Mouse (Mus musculus): ENCODE measurements at regions not wholly inside any gene's neighbourhood (a gene's known extent, or its start where the extent isn't known, plus 50 kb on each side); places are given as distances from the start of the nearest gene placed in this dataset.
"Not testable (repeated sequence)": the region's sequence is repeated elsewhere in the genome, so short reads cannot be mapped to it uniquely, and the experiment has no call there.

DNA sequence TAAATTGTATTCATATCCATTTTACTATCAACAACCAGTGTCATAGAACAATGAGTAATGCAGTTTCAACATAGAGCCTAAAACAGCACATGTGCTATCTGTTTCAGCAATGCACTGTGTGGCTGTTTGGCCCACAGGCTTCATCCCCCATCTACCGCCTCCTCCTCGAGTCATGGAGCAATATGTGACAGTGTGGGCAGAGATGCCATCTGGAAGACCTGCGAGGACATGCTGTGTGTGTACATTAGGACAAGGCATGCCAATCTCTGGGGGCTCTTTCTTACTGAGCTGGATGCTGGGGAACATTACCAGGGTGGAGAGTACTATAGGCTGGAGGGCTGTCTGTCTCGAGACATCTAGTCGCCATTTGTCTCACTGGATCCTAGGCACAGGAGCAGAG is 101.5 kb upstream of the Fam84a start:
- intact Hi-C loops (cut with DNase I), result no loop called here

DNA sequence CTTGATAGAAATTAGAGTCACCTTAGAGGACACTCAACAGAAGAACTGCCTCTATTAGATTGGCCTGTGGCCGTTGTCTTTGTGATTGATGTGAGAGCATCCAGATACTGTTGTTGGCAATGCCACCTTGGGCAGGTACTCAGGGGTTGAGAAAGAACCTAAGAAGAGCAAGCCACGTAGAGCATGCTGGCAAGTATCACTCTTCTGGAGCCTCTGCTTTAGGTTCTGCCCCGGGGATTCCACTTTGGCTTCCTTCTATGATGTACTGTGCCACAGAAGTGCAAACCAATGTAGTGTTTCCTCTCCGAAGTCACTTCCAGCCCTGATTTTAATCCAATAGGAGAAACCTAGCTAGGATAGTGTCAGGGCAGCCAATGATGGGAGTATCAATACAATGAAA is 98.3 kb upstream of the Fam84a start:
- intact Hi-C loops (cut with DNase I), result no loop called here

DNA sequence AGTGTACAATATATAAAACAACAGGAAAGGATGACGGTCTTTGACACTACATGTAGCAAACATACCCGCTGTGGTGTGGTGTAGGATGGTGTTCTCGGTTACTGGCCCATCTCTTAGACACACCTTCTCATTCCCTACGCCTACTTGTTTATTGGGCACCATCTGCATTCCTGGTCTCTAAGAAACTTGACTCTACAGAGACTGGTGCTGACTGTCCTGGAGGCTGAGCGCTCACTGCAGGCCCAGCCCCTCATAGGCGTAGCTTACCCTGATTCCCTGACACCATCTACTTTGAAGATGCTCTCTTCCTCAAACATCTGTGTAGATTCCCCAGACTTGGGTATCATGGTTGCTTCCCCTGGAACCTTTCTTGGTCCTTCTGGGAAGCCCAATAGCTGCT is 90.9 kb upstream of the Fam84a start:
- intact Hi-C loops (cut with DNase I), result not testable (repeated sequence)

DNA sequence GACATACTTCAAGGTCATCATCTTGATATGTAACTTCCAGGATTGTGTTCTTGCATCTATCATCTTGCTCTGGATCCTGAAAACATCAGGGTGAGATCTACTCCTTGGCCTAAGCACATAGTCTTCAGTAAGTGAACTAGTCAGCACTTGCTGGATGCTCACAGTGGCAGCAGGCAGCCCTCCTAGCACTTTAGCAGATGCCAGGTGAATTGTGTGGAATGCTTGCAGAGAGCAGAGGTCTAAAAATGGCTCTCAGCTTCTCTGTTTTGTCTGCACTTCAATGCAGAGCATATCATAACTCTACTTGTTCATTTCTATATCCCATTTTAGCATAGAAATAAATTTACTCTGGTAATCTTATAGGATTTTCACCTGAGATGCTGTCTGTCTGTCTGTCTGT is 85.8 kb upstream of the Fam84a start:
- intact Hi-C loops (cut with DNase I), result no loop called here

DNA sequence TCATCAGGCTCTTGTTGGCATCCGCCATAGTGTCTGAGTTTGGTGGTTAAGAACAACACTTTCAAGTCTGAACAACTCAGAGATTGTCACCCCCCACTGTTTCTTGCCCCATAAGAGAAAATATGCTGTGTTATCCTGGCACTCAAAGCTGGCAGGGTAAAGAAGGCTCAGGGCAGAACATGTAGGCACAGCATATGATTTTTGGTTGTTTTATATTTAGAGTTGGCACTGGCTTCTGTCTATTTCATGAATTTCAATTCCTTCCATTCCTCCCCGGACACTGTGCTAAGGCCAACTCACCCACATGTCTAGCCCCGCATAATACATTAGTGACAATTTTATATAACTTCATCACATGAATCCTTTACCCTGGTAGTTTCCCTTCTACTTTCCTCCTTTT is 83.5 kb upstream of the Fam84a start:
- intact Hi-C loops (cut with DNase I), result no loop called here

DNA sequence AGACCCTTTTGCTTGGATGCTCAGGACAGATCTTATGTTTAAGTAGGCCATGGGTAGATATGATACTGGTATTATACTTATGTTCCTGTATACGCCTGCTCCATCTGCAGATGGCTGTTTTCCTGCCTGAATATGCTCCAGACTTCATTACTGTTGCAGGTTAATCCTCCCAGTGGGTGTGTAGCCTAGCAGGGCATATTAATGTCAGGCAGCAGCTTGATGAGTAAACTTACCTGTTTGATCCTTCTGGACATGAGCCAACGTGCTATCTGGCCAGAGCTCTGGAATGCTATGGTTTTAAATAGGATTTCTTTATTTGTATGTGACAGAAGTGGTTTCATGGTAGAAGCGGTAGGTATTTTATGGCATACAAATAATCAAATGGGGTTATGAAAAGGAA is 60.8 kb upstream of the Fam84a start:
- intact Hi-C loops (cut with DNase I), result no loop called here

DNA sequence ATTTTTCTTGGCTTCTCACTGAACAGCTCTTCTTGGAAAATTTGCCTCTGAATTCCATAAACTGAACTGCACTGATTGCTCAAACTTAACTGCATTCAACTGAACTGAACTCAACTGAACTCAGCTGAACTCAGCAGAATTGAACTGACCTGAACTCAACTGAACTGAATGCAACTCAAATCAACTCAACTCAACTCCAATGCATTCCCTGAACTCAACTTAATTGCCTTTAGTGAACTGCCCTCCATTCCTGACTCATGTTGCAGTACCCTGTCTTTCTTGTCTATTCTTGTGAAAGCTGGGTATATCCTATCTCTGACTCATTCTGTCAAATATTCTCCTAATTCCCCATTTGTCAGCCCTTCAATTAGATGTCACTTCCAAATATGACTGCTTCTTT is 58.0 kb upstream of the Fam84a start:
- intact Hi-C loops (cut with DNase I), result no loop called here

DNA sequence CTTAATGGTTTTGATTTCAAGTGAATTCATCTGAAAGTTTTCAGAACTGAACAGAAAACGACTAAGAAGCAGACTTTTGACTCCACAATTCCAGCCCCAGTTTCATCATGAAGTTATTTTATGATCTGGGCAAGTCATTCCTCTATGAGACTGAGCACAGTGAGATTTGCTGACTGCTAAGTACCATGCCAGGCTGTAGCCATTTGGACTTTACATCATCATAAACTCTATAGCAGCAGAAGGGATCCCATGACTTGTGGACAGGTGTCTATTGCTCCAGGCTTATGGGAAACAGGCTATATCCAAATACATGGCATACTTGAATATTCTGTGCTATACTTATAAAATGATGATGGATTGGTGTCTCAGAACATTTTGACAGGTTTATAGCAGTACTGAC is 55.4 kb upstream of the Fam84a start:
- intact Hi-C loops (cut with DNase I), result no loop called here

DNA sequence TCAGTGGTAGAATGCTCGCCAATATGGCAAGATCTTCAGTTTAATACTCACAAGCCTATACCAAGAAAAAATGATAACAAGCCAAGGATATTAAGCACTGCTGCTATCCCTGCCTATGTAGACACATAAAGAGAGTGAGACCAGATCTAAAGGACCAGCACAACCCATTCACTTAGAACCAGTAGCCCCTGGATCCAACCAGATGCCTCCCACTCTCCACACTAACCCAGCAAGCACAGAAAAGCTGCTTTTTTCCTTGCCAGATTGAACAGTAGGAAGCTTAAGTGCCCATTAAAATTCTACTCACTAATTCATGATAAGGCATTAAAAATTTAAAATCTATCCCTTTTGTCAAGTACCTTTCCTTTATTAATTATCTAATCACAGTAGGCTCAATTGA is 52.6 kb upstream of the Fam84a start:
- intact Hi-C loops (cut with DNase I), result no loop called here
